ENCODE assay signal across 22 mouse cellular contexts in genomic region chr1:157009427-157009826, GRCm38 (mm10).
DNase-seq lines count a peak whose midpoint lies in the region; ATAC-seq lines count a peak whose summit lies in the region.
"Had no signal": no experiment of that assay in that cellular context is flagged by ENCODE, and none has a peak within 500 bp of the region (broad histone marks: within the 10 kb centered on the region; RNA-seq: fewer than 3 reads in every experiment).

No protein-coding gene starts in this region.

- H3K4me3 ChIP-seq in kidney, embryonic 14.5 days (ENCODE audit: low read length), result no peak overlapping the region
- no peak overlapping the region for H3K4me3 ChIP-seq in intestine, embryonic 16.5 days (ENCODE audit: low read length)
- H3K4me3 ChIP-seq: embryonic facial prominence, embryonic 10.5 days; forebrain, embryonic 15.5 days; limb, embryonic 12.5 days; liver, embryonic 12.5 days had no signal

- H3K27me3 ChIP-seq in kidney, embryonic 14.5 days (ENCODE audit: control insufficient read depth, insufficient read depth, low read length), result no peaks in the 10 kb centered on the region
- no peaks in the 10 kb centered on the region for H3K27me3 ChIP-seq in intestine, embryonic 16.5 days (replicated peaks; ENCODE audit: control insufficient read depth, insufficient read depth, low read length)
- H3K27me3 ChIP-seq: forebrain, embryonic 15.5 days; limb, embryonic 12.5 days; liver, embryonic 12.5 days had no signal

- H3K9ac ChIP-seq in kidney, embryonic 14.5 days (ENCODE audit: low read depth, low read length), result no peak overlapping the region
- no peak overlapping the region for H3K9ac ChIP-seq in intestine, embryonic 16.5 days (ENCODE audit: low read depth, low read length)
- H3K9ac ChIP-seq: forebrain, embryonic 15.5 days; limb, embryonic 12.5 days; liver, embryonic 12.5 days had no signal

- 66% methylated on average over 9 of the region's 9 CpGs for WGBS in kidney, embryonic 14.5 days
- 52% methylated on average over 9 of the region's 9 CpGs for WGBS in intestine, embryonic 16.5 days
- WGBS in large intestine, adult 2 months, result 36% methylated on average over 9 of the region's 9 CpGs

- DNase-seq in heart, adult 11 months, result peak; percentile 67
- DNase-seq in heart, adult 18-20 months, result no peak
- DNase-seq in kidney, adult 11 months, result peak; percentile 70
- DNase-seq in large intestine, adult 2 months (ENCODE audit: low read depth, low spot score), result peak; percentile 83
- DNase-seq: adrenal gland, postnatal 10 days; cerebellum, adult 9-10 months; gastrocnemius, postnatal 14 days; heart, postnatal 4 days; lung, adult 2 months; right cerebral cortex, postnatal 4 days; thymus, postnatal 14 days had no signal

- no peak overlapping the region for H3K27ac ChIP-seq in kidney, embryonic 14.5 days (ENCODE audit: low read depth, low read length)
- no peak overlapping the region for H3K27ac ChIP-seq in intestine, embryonic 16.5 days (ENCODE audit: low read length)
- H3K27ac ChIP-seq: embryonic facial prominence, embryonic 10.5 days; forebrain, embryonic 15.5 days; limb, embryonic 12.5 days; liver, embryonic 12.5 days had no signal

- ATAC-seq in kidney, embryonic 14.5 days (ENCODE audit: low FRiP score, low TSS enrichment), result no peak
- ATAC-seq in intestine, embryonic 16.5 days, result peak; percentile 80
- no peak for ATAC-seq in erythroblast, adult 5-6 weeks (replicated peaks; ENCODE audit: low FRiP score, poor library complexity, severe bottlenecking)
- ATAC-seq: activated CD4-positive, CD25-positive, alpha-beta regulatory T cell, adult 4 months; forebrain, embryonic 15.5 days; hindbrain, embryonic 16.5 days; liver, embryonic 12.5 days had no signal

- no peak overlapping the region for H3K4me2 ChIP-seq in kidney, embryonic 14.5 days (replicated peaks; ENCODE audit: low read depth, low read length)
- H3K4me2 ChIP-seq in intestine, embryonic 16.5 days (ENCODE audit: low read depth, low read length), result peak overlapping the region; percentile 9; the same call in 1 of the 2 replicates
- H3K4me2 ChIP-seq: forebrain, embryonic 15.5 days; limb, embryonic 12.5 days; liver, embryonic 12.5 days; midbrain, embryonic 11.5 days had no signal

- peaks cover 8% of the 10 kb centered on the region; the same call in 1 of the 2 replicates for H3K4me1 ChIP-seq in kidney, embryonic 14.5 days (ENCODE audit: control insufficient read depth, insufficient read depth, low read length)
- H3K4me1 ChIP-seq in intestine, embryonic 16.5 days (ENCODE audit: control insufficient read depth, insufficient read depth, low read length), result 0 out of 2 replicates have a peak, but pooled peaks cover 3% of the 10 kb centered on the region
- H3K4me1 ChIP-seq: forebrain, embryonic 15.5 days; limb, embryonic 12.5 days had no signal

- H3K9me3 ChIP-seq in kidney, embryonic 14.5 days (ENCODE audit: control insufficient read depth, low read length), result no peaks in the 10 kb centered on the region
- no peaks in the 10 kb centered on the region for H3K9me3 ChIP-seq in intestine, embryonic 16.5 days (ENCODE audit: control insufficient read depth, low read length)
- H3K9me3 ChIP-seq: embryonic facial prominence, embryonic 10.5 days; forebrain, embryonic 15.5 days; G1E; limb, embryonic 12.5 days; liver, embryonic 12.5 days had no signal

- H3K36me3 ChIP-seq in kidney, embryonic 14.5 days (ENCODE audit: control insufficient read depth, insufficient read depth, low read length), result no peaks in the 10 kb centered on the region
- no peaks in the 10 kb centered on the region for H3K36me3 ChIP-seq in intestine, embryonic 16.5 days (ENCODE audit: control insufficient read depth, insufficient read depth, low read length)
- H3K36me3 ChIP-seq: embryonic facial prominence, embryonic 10.5 days; forebrain, embryonic 15.5 days; G1E; limb, embryonic 12.5 days; liver, embryonic 12.5 days had no signal

Comparison
In these comparisons a context has a peak if more than half of its experiments do, and no peak if none do; other contexts are left out.
1. DNase-seq: peak in heart, adult 11 months (single experiment), kidney, adult 11 months (single experiment) and large intestine, adult 2 months (single experiment); none in heart, adult 18-20 months (0 of 2).